ENCODE assay signal across 19 mouse cellular contexts in genomic region chr3:69883710-69884109, GRCm38 (mm10). TPM values are rescaled to one million over a fixed set of nuclear protein-coding genes. Genes with fewer than 3 reads are reported as not detected.
"Had no signal": no experiment of that assay in that cellular context is flagged by ENCODE, and none has a peak within 500 bp of the region (broad histone marks: within the 10 kb centered on the region; RNA-seq: fewer than 3 reads in every experiment).

No protein-coding gene starts in this region.

- DNase-seq: kidney, adult 2 months; kidney, postnatal 25 days; layer of hippocampus, adult 9-11 months; liver, embryonic 13.5 days; lung, embryonic 14.5 days; retina, postnatal 1 day; spleen, adult 18-20 months; thymus, adult 18-20 months; thymus, postnatal 36 days had no signal

- H3K4me3 ChIP-seq: layer of hippocampus, adult 2 months; liver, embryonic 13.5 days; midbrain, embryonic 12.5 days; myocyte; neural tube, embryonic 13.5 days; stomach, embryonic 15.5 days had no signal

- H3K4me1 ChIP-seq: liver, embryonic 13.5 days; midbrain, embryonic 12.5 days; neural tube, embryonic 13.5 days; stomach, embryonic 15.5 days had no signal

RNA-seq across cellular contexts. Expression of gene Sptssb, which starts 24.0 kb away (rescaled TPM):
- total RNA-seq: megakaryocyte, adult 5-6 weeks; monocyte, adult 5-6 weeks; neutrophil, adult 5-6 weeks had no signal
- polyA plus RNA-seq: macrophage; myocyte; testis, adult 2 months had no signal
